ENCODE assay signal across 8 mouse cellular contexts in the genomic region with DNA sequence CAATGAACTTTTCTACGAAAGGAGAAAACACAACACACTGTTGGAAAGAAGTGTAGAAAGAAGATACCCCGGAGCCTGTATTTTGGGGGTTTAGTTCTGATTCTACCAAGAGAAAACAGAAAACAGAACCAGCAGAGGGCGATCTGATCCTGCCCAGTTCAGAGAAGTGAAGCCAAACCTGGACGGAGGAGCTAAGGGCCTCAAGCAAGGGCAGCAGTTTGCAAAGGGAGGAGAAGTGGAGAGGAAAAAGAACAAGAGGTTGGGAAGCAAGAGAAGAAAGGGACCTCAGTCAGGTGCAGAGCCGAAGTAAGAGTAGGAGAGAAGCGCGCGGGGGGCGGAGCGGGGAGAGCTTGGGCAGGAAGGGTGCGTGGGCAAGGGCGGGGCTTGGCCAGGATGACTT. TPM values are rescaled to one million over a fixed set of nuclear protein-coding genes. Genes with fewer than 3 reads are reported as not detected.
DNase-seq lines count a peak whose midpoint lies in the region; ATAC-seq and TF ChIP-seq lines count a peak whose summit lies in the region.

No protein-coding gene starts in this region.

- 37% methylated on average over 12 of the region's 12 CpGs for whole genome bisulfite sequencing in cerebellum, adult 2 months
- whole genome bisulfite sequencing in heart, embryonic 13.5 days: 28% methylated on average over 12 of the region's 12 CpGs

- H3K27me3 ChIP-seq in cerebellum, adult 2 months (ENCODE audit: control insufficient read depth, insufficient read depth, low read length): no peaks in the 10 kb centered on the region
- 0 out of 2 replicates have a peak, but pooled peaks cover 4% of the 10 kb centered on the region for H3K27me3 ChIP-seq in heart, embryonic 13.5 days (replicated peaks)

- H3K4me2 ChIP-seq in heart, embryonic 13.5 days: peak overlapping the region; percentile 65

- H3K27ac ChIP-seq in cerebellum, adult 2 months (ENCODE audit: insufficient read depth, low read length): no peak overlapping the region
- no peak overlapping the region for H3K27ac ChIP-seq in heart, embryonic 13.5 days (replicated peaks)

- H3K9me3 ChIP-seq in heart, embryonic 13.5 days: peaks cover 6% of the 10 kb centered on the region; the same call in 1 of the 2 replicates

- no peak for ATAC-seq in heart, embryonic 13.5 days (ENCODE audit: extremely low read depth, insufficient number of reproducible peaks, low FRiP score, low TSS enrichment)

- H3K4me1 ChIP-seq in cerebellum, adult 2 months (ENCODE audit: control insufficient read depth, insufficient read depth, low read length): no peaks in the 10 kb centered on the region
- H3K4me1 ChIP-seq in heart, embryonic 13.5 days: no peaks in the 10 kb centered on the region

- TF ChIP-seq CTCF in cerebellum, adult 2 months (IDR thresholded peaks at IDR 0.05; ENCODE audit: borderline replicate concordance, insufficient read depth, low read depth, low read length): peak; percentile 23; the same call in 1 of the 2 replicates

- TF ChIP-seq POLR2A in cerebellum, adult 2 months (IDR thresholded peaks at IDR 0.05; ENCODE audit: borderline replicate concordance, insufficient read depth, low read length): no peak

- no peak overlapping the region for H3K4me3 ChIP-seq in cerebellum, adult 2 months (replicated peaks; ENCODE audit: insufficient read depth, low read depth, low read length)
- peak overlapping the region; percentile 46 for H3K4me3 ChIP-seq in heart, embryonic 13.5 days

- H3K36me3 ChIP-seq in heart, embryonic 13.5 days: no peaks in the 10 kb centered on the region

- H3K9ac ChIP-seq in heart, embryonic 13.5 days: peak overlapping the region; percentile 59; the same call in 1 of the 2 replicates

- DNase-seq in cerebellum, adult 2 months: no peak
- no peak for DNase-seq in cerebellum, adult 11 months
- peak; percentile 31 for DNase-seq in thymus, postnatal 14 days
- no peak for DNase-seq in thymus, postnatal 0 days (ENCODE audit: low spot score)
- DNase-seq in kidney, postnatal 36 days: peak; percentile 24 to 63
- DNase-seq in mesoderm, embryonic 11.5 days (ENCODE audit: low read depth, low spot score): peak; percentile 44
- no peak for DNase-seq in gastrocnemius, postnatal 25 days

RNA-seq across cellular contexts. Expression of gene Kcna6, which starts 51.5 kb away (rescaled TPM):
- 44.2 and 47.3 TPM in 2 replicates for polyA plus RNA-seq in cerebellum, adult 2 months (2012; rRNA removed)
- polyA plus RNA-seq in thymus, postnatal 0 days (2015; fragmentation: Nextera tagmentation; extraction: Ambion mirVana): 0.12 and 0.18 TPM in 2 replicates
- polyA plus RNA-seq in heart, embryonic 13.5 days (2015; fragmentation: Nextera tagmentation; extraction: Ambion mirVana): 0.61 and 1.4 TPM in 2 replicates
- total RNA-seq in gastrocnemius, postnatal 25 days (2021): under 1 TPM; 0.49 to 0.86 TPM

RNA-seq across cellular contexts. Expression of gene Ndufa9, which starts 57.0 kb away (rescaled TPM):
- polyA plus RNA-seq in cerebellum, adult 2 months (2012; rRNA removed): 187 and 190 TPM in 2 replicates
- polyA plus RNA-seq in thymus, postnatal 0 days (2015; fragmentation: Nextera tagmentation; extraction: Ambion mirVana): 218 and 220 TPM in 2 replicates
- 329 and 372 TPM in 2 replicates for polyA plus RNA-seq in heart, embryonic 13.5 days (2015; fragmentation: Nextera tagmentation; extraction: Ambion mirVana)
- 100 to 1,000 TPM; 327 to 356 TPM for total RNA-seq in gastrocnemius, postnatal 25 days (2021)

Comparison
In these comparisons a context has a peak if more than half of its experiments do, and no peak if none do; other contexts are left out.
1. DNase-seq: peak in thymus, postnatal 14 days (single experiment), kidney, postnatal 36 days (2 of 2) and mesoderm, embryonic 11.5 days (single experiment); none in cerebellum, adult 2 months (0 of 2), cerebellum, adult 11 months (single experiment), thymus, postnatal 0 days (single experiment) and gastrocnemius, postnatal 25 days (single experiment).
2. RNA of gene Kcna6, which starts 51.5 kb away (polyA plus RNA-seq): 44.2 to 47.3 TPM in cerebellum, adult 2 months; 0.61 to 1.4 TPM in heart, embryonic 13.5 days and 0.12 to 0.18 TPM in thymus, postnatal 0 days; every median in the first group is over 10 times any median in the second.